Mouse (Mus musculus) neural tube, embryonic 12.5 days (tissue): ENCODE data around the gene H2-Ab1. TPM values are rescaled to one million over a fixed set of nuclear protein-coding genes. Genes with fewer than 3 reads are reported as not detected.
"Not testable (repeated sequence)": the region's sequence is repeated elsewhere in the genome, so short reads cannot be mapped to it uniquely, and the experiment has no call there.

Source experiments
- ATAC-seq: fragments of 200-750 bp; cut with Nextera tagmentation; 2 replicates; pipeline ENCODE4 v1.8.0; 2017; ENCODE audit warnings: low read depth, mild to moderate bottlenecking, moderate TSS enrichment, moderate library complexity; ENCODE audit not compliant: low FRiP score
- H3K27ac ChIP-seq: fragments of 300-500 bp; sonication (generic); 2 replicates; pipeline ENCODE4 v1.5.1; 2016
- H3K27me3 ChIP-seq: fragments of 300-500 bp; sonication (generic); replicated peaks from 2 replicates; pipeline ENCODE4 v1.6.1; 2016; ENCODE audit warnings: mild to moderate bottlenecking
- H3K36me3 ChIP-seq: fragments of 300-500 bp; sonication (generic); 2 replicates; pipeline ENCODE4 v1.6.1; 2016; ENCODE audit warnings: mild to moderate bottlenecking
- H3K4me1 ChIP-seq: fragments of 300-500 bp; sonication (generic); 2 replicates; pipeline ENCODE4 v1.6.1; 2016
- H3K4me2 ChIP-seq: fragments of 300-500 bp; sonication (generic); replicated peaks from 2 replicates; pipeline ENCODE4 v1.6.1; 2016; ENCODE audit warnings: mild to moderate bottlenecking
- H3K4me3 ChIP-seq: fragments of 300-500 bp; sonication (generic); 2 replicates; pipeline ENCODE4 v1.5.1; 2016
- H3K9ac ChIP-seq: fragments of 300-500 bp; sonication (generic); 2 replicates; pipeline ENCODE4 v1.6.1; 2016; ENCODE audit warnings: mild to moderate bottlenecking
- H3K9me3 ChIP-seq: fragments of 300-500 bp; sonication (generic); 2 replicates; pipeline ENCODE4 v1.6.1; 2016; ENCODE audit warnings: mild to moderate bottlenecking
- WGBS: fragments of 180-500 bp; shearing (Covaris S2); methylation state at CpG from one replicate; pipeline ENCODE4 v1.1.7; 2016; 5-methylcytosine and 5-hydroxymethylcytosine counted together
- polyA plus RNA-seq: library from polyadenylated mRNA; unstranded; fragments of >200 nt; fragmentation: Nextera tagmentation; extraction: Ambion mirVana; gene quantifications from 2 replicates; pipeline ENCODE4 v1.2.1, GENCODE M21; 2016

Gene H2-Ab1
- 1.6 and 2.2 TPM in 2 replicates for polyA plus RNA-seq

- Histone ChIP-seq H3K4me3 (no peak within 1 kb of the TSS), H3K27me3 (no peaks in the 10 kb centered on the region), H3K4me2 (no peak within 1 kb of the TSS), H3K36me3 (no peaks in the 10 kb centered on the region), H3K4me1 (no peaks in the 10 kb centered on the region), H3K9me3 (no peaks in the 10 kb centered on the region), H3K27ac (no peak within 1 kb of the TSS), H3K9ac (no peak within 1 kb of the TSS)
- 74% methylated on average over 11 of the region's 11 CpGs for WGBS
- ATAC-seq = no peak
These were observed at the start of gene H2-Ab1 for GRCm38 (mm10) chr17:34257594-34258375. Gene H2-Ab1, plus strand, starts transcription at chr17:34257689.

GRCm38 (mm10) chr17:34207866-34208265 lies 49.6 kb upstream of the H2-Ab1 start:
- H3K27ac ChIP-seq = no peak overlapping the region
- WGBS = 96% methylated on average over 9 of the region's 9 CpGs
- ATAC-seq = no peak
- no peak overlapping the region for H3K4me3 ChIP-seq
- H3K4me2 ChIP-seq = no peak overlapping the region
- H3K9me3 ChIP-seq = peaks cover 3% of the 10 kb centered on the region; the same call in 1 of the 2 replicates
- H3K4me1 ChIP-seq = peaks cover 10% of the 10 kb centered on the region; the same call in 1 of the 2 replicates
- no peak overlapping the region for H3K9ac ChIP-seq
- peaks cover 60% of the 10 kb centered on the region for H3K27me3 ChIP-seq
- H3K36me3 ChIP-seq = no peaks in the 10 kb centered on the region

GRCm38 (mm10) chr17:34208421-34208820 lies 49.1 kb upstream of the H2-Ab1 start:
- WGBS = 28% methylated on average over 10 of the region's 10 CpGs
- peaks cover 62% of the 10 kb centered on the region for H3K27me3 ChIP-seq
- ATAC-seq = no peak
- no peak overlapping the region for H3K9ac ChIP-seq
- H3K9me3 ChIP-seq = peaks cover 3% of the 10 kb centered on the region; the same call in 1 of the 2 replicates
- peaks cover 10% of the 10 kb centered on the region; the same call in 1 of the 2 replicates for H3K4me1 ChIP-seq
- no peaks in the 10 kb centered on the region for H3K36me3 ChIP-seq
- H3K27ac ChIP-seq = no peak overlapping the region
- H3K4me3 ChIP-seq = no peak overlapping the region
- no peak overlapping the region for H3K4me2 ChIP-seq

DNA sequence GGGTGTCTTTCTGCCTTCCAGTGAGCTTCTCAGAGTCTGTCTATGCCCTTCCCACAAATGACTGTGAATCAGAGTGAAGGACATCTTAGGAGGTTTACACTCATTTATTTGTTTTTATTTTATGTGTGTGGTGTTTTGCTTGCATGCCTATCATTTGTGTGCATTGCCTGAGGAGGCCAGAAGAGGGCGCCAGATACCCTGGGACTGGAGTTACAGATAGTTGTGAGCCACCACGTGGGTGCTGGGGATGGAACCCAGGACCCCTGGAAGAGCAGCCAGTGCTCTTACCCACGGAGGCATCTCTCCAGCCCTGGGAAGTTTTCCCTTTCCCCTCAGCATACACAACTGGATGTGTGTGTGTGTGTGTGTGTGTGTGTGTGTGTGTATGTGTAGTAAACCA lies 47.8 kb upstream of the H2-Ab1 start:
- H3K27me3 ChIP-seq = peaks cover 67% of the 10 kb centered on the region

DNA sequence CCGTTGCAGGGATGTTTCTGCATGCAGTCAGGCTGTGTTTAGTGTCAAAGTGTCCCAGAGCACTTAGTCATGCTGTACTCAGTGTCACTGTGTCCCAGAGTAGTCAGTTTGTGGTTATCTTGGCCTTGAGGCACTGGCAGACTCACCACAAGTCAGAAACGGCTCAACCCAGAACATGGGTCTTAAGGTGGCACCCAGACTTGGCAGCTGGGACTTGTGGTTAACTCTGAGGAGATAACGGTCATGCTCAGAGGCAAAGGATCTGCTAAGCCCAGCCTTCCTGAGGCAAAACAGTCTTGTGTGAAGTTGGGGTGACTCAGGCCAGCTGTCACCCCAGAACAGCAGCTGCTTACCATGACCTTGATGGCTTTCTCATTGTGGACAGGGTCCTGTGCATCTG lies 46.9 kb upstream of the H2-Ab1 start:
- H3K4me3 ChIP-seq = no peak overlapping the region
- H3K4me2 ChIP-seq = no peak overlapping the region
- no peaks in the 10 kb centered on the region for H3K36me3 ChIP-seq
- no peak overlapping the region for H3K9ac ChIP-seq
- H3K27me3 ChIP-seq = peaks cover 66% of the 10 kb centered on the region
- peaks cover 3% of the 10 kb centered on the region; the same call in 1 of the 2 replicates for H3K9me3 ChIP-seq
- no peak overlapping the region for H3K27ac ChIP-seq
- no peak for ATAC-seq
- WGBS = 79% methylated on average over 3 of the region's 3 CpGs
- H3K4me1 ChIP-seq = no peaks in the 10 kb centered on the region

More for the DNA sequence above, 47.8 kb upstream of the H2-Ab1 start:
- Histone ChIP-seq H3K36me3 (no peaks in the 10 kb centered on the region), H3K9me3 (peaks cover 3% of the 10 kb centered on the region; the same call in 1 of the 2 replicates), H3K9ac (no peak overlapping the region), H3K4me1 (peaks cover 8% of the 10 kb centered on the region; the same call in 1 of the 2 replicates), H3K4me3 (no peak overlapping the region), H3K4me2 (no peak overlapping the region), H3K27ac (no peak overlapping the region)
- WGBS = 47% methylated on average over 3 of the region's 3 CpGs
- ATAC-seq = no peak

DNA sequence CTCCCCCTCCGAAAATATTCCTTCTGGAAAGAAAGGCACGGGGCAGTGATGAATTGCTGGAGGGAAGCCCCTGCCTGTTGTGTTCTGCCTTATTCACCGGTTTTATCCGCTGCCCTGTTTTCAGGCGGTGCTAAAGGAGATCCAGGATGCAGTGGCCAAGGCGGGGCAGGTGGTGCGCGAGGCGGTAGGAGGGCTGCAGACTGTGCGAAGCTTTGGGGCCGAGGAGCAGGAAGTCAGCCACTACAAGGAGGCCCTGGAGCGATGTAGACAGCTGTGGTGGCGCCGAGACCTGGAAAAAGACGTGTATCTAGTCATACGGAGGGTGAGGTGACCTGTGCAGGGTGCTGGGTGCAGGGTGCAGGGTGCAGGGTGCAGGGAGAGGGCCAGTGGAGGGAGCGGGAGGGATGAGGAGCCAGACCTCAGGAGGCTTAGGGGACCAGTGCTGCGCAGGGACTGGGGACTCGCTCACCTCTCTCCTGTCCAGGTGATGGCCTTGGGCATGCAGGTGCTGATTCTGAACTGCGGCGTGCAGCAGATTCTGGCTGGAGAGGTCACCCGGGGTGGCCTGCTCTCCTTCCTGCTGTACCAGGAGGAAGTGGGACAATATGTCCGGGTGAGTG lies 45.6 kb upstream of the H2-Ab1 start:
- H3K9ac ChIP-seq = no peak overlapping the region
- 15% methylated on average over 23 of the region's 23 CpGs for WGBS
- no peaks in the 10 kb centered on the region for H3K4me1 ChIP-seq
- ATAC-seq = no peak
- H3K36me3 ChIP-seq = no peaks in the 10 kb centered on the region
- peaks cover 3% of the 10 kb centered on the region; the same call in 1 of the 2 replicates for H3K9me3 ChIP-seq
- no peak overlapping the region for H3K4me3 ChIP-seq
- H3K27me3 ChIP-seq = peaks cover 62% of the 10 kb centered on the region
- H3K27ac ChIP-seq = no peak overlapping the region
- peak overlapping the region; percentile 25 for H3K4me2 ChIP-seq

DNA sequence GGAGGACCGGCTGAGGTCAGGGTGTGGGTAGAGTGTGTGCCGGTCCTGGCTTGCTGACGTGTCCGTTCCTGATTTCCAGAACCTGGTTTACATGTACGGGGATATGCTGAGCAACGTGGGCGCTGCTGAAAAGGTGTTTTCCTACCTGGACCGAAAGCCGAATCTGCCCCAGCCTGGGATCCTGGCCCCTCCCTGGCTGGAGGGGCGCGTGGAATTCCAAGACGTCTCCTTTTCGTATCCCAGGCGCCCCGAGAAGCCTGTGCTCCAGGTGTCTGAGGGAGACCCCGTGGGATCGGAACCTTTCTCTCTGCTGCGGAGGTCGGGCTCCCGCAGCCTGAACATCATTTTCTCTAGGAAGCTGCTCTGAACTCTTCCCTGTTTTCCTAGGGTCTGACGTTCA lies 43.6 kb upstream of the H2-Ab1 start:
- WGBS = 50% methylated on average over 21 of the region's 21 CpGs
- Histone ChIP-seq H3K4me1 (no peaks in the 10 kb centered on the region), H3K36me3 (no peaks in the 10 kb centered on the region), H3K27me3 (peaks cover 55% of the 10 kb centered on the region), H3K4me2 (no peak overlapping the region), H3K9me3 (peaks cover 3% of the 10 kb centered on the region; the same call in 1 of the 2 replicates), H3K4me3 (no peak overlapping the region), H3K9ac (no peak overlapping the region), H3K27ac (no peak overlapping the region)
- no peak for ATAC-seq

- no peak for ATAC-seq
- no peak overlapping the region for H3K27ac ChIP-seq
- H3K36me3 ChIP-seq = no peaks in the 10 kb centered on the region
- no peaks in the 10 kb centered on the region for H3K9me3 ChIP-seq
- peaks cover 55% of the 10 kb centered on the region for H3K27me3 ChIP-seq
- WGBS = 86% methylated on average over 12 of the region's 12 CpGs
- no peak overlapping the region for H3K9ac ChIP-seq
- no peak overlapping the region for H3K4me3 ChIP-seq
- no peak overlapping the region for H3K4me2 ChIP-seq
- H3K4me1 ChIP-seq = no peaks in the 10 kb centered on the region
These were observed 42.3 kb upstream of the H2-Ab1 start for GRCm38 (mm10) chr17:34215176-34215575.

GRCm38 (mm10) chr17:34217216-34217928 lies 40.1 kb upstream of the H2-Ab1 start:
- no peak overlapping the region for H3K9ac ChIP-seq
- H3K36me3 ChIP-seq = no peaks in the 10 kb centered on the region
- no peaks in the 10 kb centered on the region for H3K9me3 ChIP-seq
- no peak overlapping the region for H3K4me2 ChIP-seq
- no peaks in the 10 kb centered on the region for H3K4me1 ChIP-seq
- 86% methylated on average over 8 of the region's 8 CpGs for WGBS
- no peak overlapping the region for H3K27ac ChIP-seq
- H3K27me3 ChIP-seq = peaks cover 35% of the 10 kb centered on the region
- no peak overlapping the region for H3K4me3 ChIP-seq
- ATAC-seq = no peak

DNA sequence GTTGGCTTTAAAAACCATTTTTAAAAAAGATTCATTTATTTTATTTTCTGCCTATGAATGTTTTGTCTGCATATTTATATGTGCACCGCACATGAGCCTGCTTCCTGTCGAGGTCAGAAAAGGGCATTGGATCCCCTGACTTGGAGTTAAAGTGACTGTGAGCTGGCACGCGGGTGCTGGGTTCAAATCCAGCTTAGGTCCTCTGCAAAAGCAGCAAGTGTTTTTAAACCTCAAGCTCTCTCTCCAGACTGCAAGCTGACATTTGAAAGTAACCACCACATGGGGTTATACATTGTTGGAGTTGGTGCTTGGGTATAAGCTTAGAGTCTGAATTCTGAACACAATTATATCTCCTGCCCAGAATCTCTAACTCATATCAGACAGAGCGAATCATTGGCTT lies 39.5 kb upstream of the H2-Ab1 start:
- Histone ChIP-seq H3K4me3 (no peak overlapping the region), H3K9ac (no peak overlapping the region), H3K4me1 (no peaks in the 10 kb centered on the region), H3K36me3 (no peaks in the 10 kb centered on the region), H3K9me3 (no peaks in the 10 kb centered on the region), H3K4me2 (no peak overlapping the region), H3K27me3 (peaks cover 28% of the 10 kb centered on the region), H3K27ac (no peak overlapping the region)
- ATAC-seq = no peak
- WGBS = 90% methylated on average over 5 of the region's 5 CpGs

DNA sequence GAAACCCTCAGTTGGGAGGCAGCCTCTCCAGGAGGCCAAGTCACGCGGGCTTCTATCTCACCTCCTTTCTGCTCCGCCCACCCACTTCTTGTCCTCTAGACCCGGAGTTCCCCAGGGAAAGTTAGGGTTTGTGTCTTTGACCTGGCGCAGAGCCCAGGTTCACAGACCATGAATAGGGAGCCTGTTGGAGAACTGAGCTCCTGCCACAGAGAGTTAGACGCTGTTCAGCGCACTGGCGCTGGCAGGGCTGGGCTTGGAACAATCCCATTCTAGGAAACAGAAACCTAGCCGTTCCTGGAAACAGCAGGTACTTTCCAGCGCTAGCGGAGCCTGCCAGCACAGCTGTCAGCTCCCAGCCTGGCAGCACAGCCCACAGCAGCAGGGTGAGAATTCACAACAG lies 38.8 kb upstream of the H2-Ab1 start:
- Histone ChIP-seq H3K9me3 (no peaks in the 10 kb centered on the region), H3K27ac (no peak overlapping the region), H3K27me3 (peaks cover 22% of the 10 kb centered on the region), H3K4me3 (no peak overlapping the region), H3K4me2 (no peak overlapping the region), H3K36me3 (no peaks in the 10 kb centered on the region), H3K9ac (no peak overlapping the region), H3K4me1 (no peaks in the 10 kb centered on the region)
- WGBS = 88% methylated on average over 11 of the region's 11 CpGs
- ATAC-seq = no peak

- WGBS = 88% methylated on average over 9 of the region's 11 CpGs
- H3K4me2 ChIP-seq, H3K27ac ChIP-seq, H3K4me1 ChIP-seq, H3K4me3 ChIP-seq, ATAC-seq, H3K9ac ChIP-seq, H3K9me3 ChIP-seq, H3K36me3 ChIP-seq: not testable (repeated sequence)
- peaks cover 17% of the 10 kb centered on the region for H3K27me3 ChIP-seq
These were observed 38.4 kb upstream of the H2-Ab1 start for GRCm38 (mm10) chr17:34219096-34219495.
